Mouse (Mus musculus): ENCODE results near the gene Gm47283. TPM values are rescaled to one million over a fixed set of nuclear protein-coding genes. Genes with fewer than 3 reads are reported as not detected.

Gene Gm47283
- polyA plus RNA-seq (2015; fragmentation: Nextera tagmentation; extraction: Ambion mirVana) = not detected in 2 replicates

GRCm38 (mm10) chrY:90784438-90784837 lies at the start of gene Gm47283:
Gene Gm47283 (plus strand): TSS chrY:90784738.

GRCm38 (mm10) chrY:90754721-90755120 lies 29.8 kb upstream of the Gm47283 start, which contains the start of gene Gm21860:
Gene Gm21860 (minus strand): TSS chrY:90754821.

DNA sequence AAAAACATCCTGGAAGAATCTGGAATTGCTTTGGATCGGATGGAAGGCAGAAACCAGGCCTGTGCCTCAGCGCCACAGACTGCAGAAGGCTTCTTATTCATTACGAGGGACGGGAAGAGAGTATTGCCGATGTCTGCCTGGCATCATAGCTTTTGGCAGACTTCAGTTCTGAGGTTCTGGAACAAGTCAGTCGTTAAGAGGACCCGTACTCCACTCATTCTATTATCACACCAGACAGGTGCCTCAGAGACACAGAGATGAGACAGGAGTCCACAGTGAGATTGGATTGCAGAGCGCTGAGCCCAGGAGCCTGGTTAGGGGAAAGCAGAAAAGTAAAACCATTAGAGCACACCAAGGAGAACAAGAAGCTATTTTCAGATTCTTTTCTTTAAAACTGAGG lies 54.5 kb downstream of the Gm47283 start, which contains the start of gene Gm21748:
Gene Gm21748 (minus strand): TSS at position 101 of the 400 bp plus-strand sequence.

Other genes with a start within 250 kb of the Gm47283 start
- gene Gm21860, start 29.9 kb upstream of the Gm47283 start, polyA plus RNA-seq (2015; fragmentation: Nextera tagmentation; extraction: Ambion mirVana) = not detected in 2 replicates
- gene Gm21748, start 54.4 kb downstream of the Gm47283 start, polyA plus RNA-seq (2015; fragmentation: Nextera tagmentation; extraction: Ambion mirVana) = not detected in 2 replicates

Measured in neural tube, postnatal 0 days (tissue).